Mouse (Mus musculus) bone marrow macrophage, adult 2 months (primary cell): ENCODE measurements around the gene 2810004N23Rik. TPM values are rescaled to one million over a fixed set of nuclear protein-coding genes. Genes with fewer than 3 reads are reported as not detected.
"Not testable (repeated sequence)": the region's sequence is repeated elsewhere in the genome, so short reads cannot be mapped to it uniquely, and the experiment has no call there.

Experiments
- H3K27ac ChIP-seq: 2 replicates; pipeline ENCODE4 v1.5.1; 2012; ENCODE audit warnings: low read depth, low read length; ENCODE audit not compliant: insufficient read depth
- H3K4me1 ChIP-seq: 2 replicates; pipeline ENCODE4 v1.6.1; 2012; ENCODE audit warnings: low read length; ENCODE audit not compliant: control insufficient read depth, insufficient read depth
- H3K4me3 ChIP-seq: 2 replicates; pipeline ENCODE4 v1.5.1; 2012; ENCODE audit warnings: mild to moderate bottlenecking, low read length, moderate library complexity; ENCODE audit not compliant: insufficient read depth
- CTCF ChIP-seq: IDR thresholded peaks from 2 replicates; pipeline ENCODE4 v1.5.1; 2012; ENCODE audit warnings: low read depth, mild to moderate bottlenecking, low read length, moderate library complexity
- POLR2A ChIP-seq: IDR thresholded peaks from 2 replicates; pipeline ENCODE4 v1.6.1; 2012; ENCODE audit warnings: mild to moderate bottlenecking, low read depth, low read length, borderline replicate concordance
- polyA plus RNA-seq: library from polyadenylated mRNA; stranded (reverse); fragments of >200 nt; gene quantifications from 2 replicates; pipeline ENCODE4 v1.2.4, GENCODE M21; 2012; ENCODE audit not compliant: missing spikeins, insufficient read depth, insufficient read length

Gene 2810004N23Rik
- polyA plus RNA-seq, 1 experiment, result 12.8 TPM

GRCm38 (mm10) chr8:124867126-124867525, 4.2 kb upstream of the 2810004N23Rik start:
- Histone ChIP-seq H3K4me3 (no peak overlapping the region), H3K27ac (no peak overlapping the region), H3K4me1 (peaks cover 38% of the 10 kb centered on the region)
- TF ChIP-seq CTCF (no peak), POLR2A (no peak)

- Histone ChIP-seq H3K4me3 (no peak overlapping the region), H3K27ac (no peak overlapping the region), H3K4me1 (peaks cover 38% of the 10 kb centered on the region)
- no peak for TF ChIP-seq CTCF
- no peak for TF ChIP-seq POLR2A
Measured at GRCm38 (mm10) chr8:124866669-124867068, 3.7 kb upstream of the 2810004N23Rik start.

- Histone ChIP-seq H3K27ac (peak overlapping the region; percentile 7; the same call in 1 of the 2 replicates), H3K4me3 (peak overlapping the region; percentile 99), H3K4me1 (peaks cover 38% of the 10 kb centered on the region)
- TF ChIP-seq POLR2A (no peak), CTCF (no peak)
Measured at GRCm38 (mm10) chr8:124863729-124864128, 809 bp upstream of the 2810004N23Rik start.

GRCm38 (mm10) chr8:124863163-124863677, 300 bp upstream of the 2810004N23Rik start:
- TF ChIP-seq CTCF (no peak), POLR2A (no peak)
- Histone ChIP-seq H3K27ac (peak overlapping the region; percentile 73), H3K4me3 (peak overlapping the region; percentile 99), H3K4me1 (peaks cover 33% of the 10 kb centered on the region)

GRCm38 (mm10) chr8:124860188-124860587, 2.7 kb downstream of the 2810004N23Rik start:
- Histone ChIP-seq H3K4me1 (peaks cover 13% of the 10 kb centered on the region), H3K27ac (no peak overlapping the region), H3K4me3 (no peak overlapping the region)
- TF ChIP-seq POLR2A, result no peak
- no peak for TF ChIP-seq CTCF

GRCm38 (mm10) chr8:124859466-124859865, 3.5 kb downstream of the 2810004N23Rik start:
- no peak overlapping the region for H3K27ac ChIP-seq
- peaks cover 6% of the 10 kb centered on the region for H3K4me1 ChIP-seq
- TF ChIP-seq POLR2A, result no peak
- TF ChIP-seq CTCF, result no peak
- H3K4me3 ChIP-seq, result no peak overlapping the region

- no peaks in the 10 kb centered on the region for H3K4me1 ChIP-seq
- H3K4me3 ChIP-seq, result no peak overlapping the region
- no peak overlapping the region for H3K27ac ChIP-seq
- TF ChIP-seq POLR2A, result no peak
- no peak for TF ChIP-seq CTCF
Measured at GRCm38 (mm10) chr8:124853511-124853910, 9.4 kb downstream of the 2810004N23Rik start.

- TF ChIP-seq POLR2A (no peak), CTCF (no peak)
Measured at GRCm38 (mm10) chr8:124845573-124845972, 17.3 kb downstream of the 2810004N23Rik start.

GRCm38 (mm10) chr8:124845131-124845530, 17.8 kb downstream of the 2810004N23Rik start:
- TF ChIP-seq POLR2A (no peak), CTCF (no peak)
- Histone ChIP-seq H3K4me1 (peaks cover 12% of the 10 kb centered on the region), H3K27ac (no peak overlapping the region), H3K4me3 (no peak overlapping the region)

More at GRCm38 (mm10) chr8:124845573-124845972, 17.3 kb downstream of the 2810004N23Rik start:
- no peak overlapping the region for H3K4me3 ChIP-seq
- no peak overlapping the region for H3K27ac ChIP-seq
- H3K4me1 ChIP-seq, result peaks cover 12% of the 10 kb centered on the region

- H3K4me3 ChIP-seq, H3K27ac ChIP-seq: not testable (repeated sequence)
- peaks cover 12% of the 10 kb centered on the region for H3K4me1 ChIP-seq
Measured at GRCm38 (mm10) chr8:124842929-124843328, 20.0 kb downstream of the 2810004N23Rik start.

- TF ChIP-seq POLR2A (no peak), CTCF (no peak)
- no peak overlapping the region for H3K27ac ChIP-seq
Measured at GRCm38 (mm10) chr8:124841775-124842174, 21.1 kb downstream of the 2810004N23Rik start.

GRCm38 (mm10) chr8:124840900-124841299, 22.0 kb downstream of the 2810004N23Rik start:
- no peak overlapping the region for H3K27ac ChIP-seq
- H3K4me3 ChIP-seq, result no peak overlapping the region
- TF ChIP-seq CTCF, result no peak
- no peak for TF ChIP-seq POLR2A
- H3K4me1 ChIP-seq, result peaks cover 12% of the 10 kb centered on the region

More at GRCm38 (mm10) chr8:124841775-124842174, 21.1 kb downstream of the 2810004N23Rik start:
- H3K4me3 ChIP-seq, result no peak overlapping the region
- H3K4me1 ChIP-seq, result peaks cover 12% of the 10 kb centered on the region
